In the genomic region with DNA sequence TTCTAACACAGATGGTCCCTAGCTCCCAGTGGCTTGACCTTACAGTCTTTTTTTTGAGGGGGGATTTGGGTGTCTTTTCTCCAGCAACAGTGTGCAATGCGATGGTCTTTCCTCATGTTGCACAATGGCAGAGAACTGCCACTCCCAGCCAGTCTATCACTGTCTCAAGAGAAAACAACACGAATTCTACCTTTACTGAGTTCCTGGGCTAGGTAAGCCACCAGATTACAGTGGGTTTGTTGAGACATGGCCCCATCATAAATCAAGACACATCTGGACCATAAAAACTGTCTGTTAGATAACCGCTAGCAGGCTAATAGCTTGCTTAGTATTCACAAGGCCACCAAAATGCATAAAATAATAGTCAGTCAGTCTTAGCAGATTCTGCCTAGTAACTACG, we compare ENCODE assay signal across 33 mouse cellular contexts.
DNase-seq lines count a peak whose midpoint lies in the region; ATAC-seq lines count a peak whose summit lies in the region.
"Had no signal": no experiment of that assay in that cellular context is flagged by ENCODE, and none has a peak within 500 bp of the region (broad histone marks: within the 10 kb centered on the region; RNA-seq: fewer than 3 reads in every experiment).

No protein-coding gene starts in this region.

- DNase-seq in kidney, adult 8-10 months, result no peak
- DNase-seq in forelimb bud, embryonic 11.5 days (ENCODE audit: low read depth, low spot score), result peak; percentile 40
- no peak for DNase-seq in limb, embryonic 10.5 days (ENCODE audit: low spot score)
- no peak for DNase-seq in ovary, postnatal 14 days (ENCODE audit: low spot score)
- no peak for DNase-seq in T-cell, adult 2 months (ENCODE audit: low spot score)
- DNase-seq in cerebellum, postnatal 36 days, result no peak
- DNase-seq: adrenal gland, postnatal 10 days; cerebellum, adult 11 months; cerebellum, adult 9-10 months; embryo, embryonic 11 days; gastrocnemius, postnatal 14 days; heart, adult 18-20 months; heart, postnatal 36 days; kidney, adult 9 months; kidney, postnatal 36 days; lung, postnatal 14 days; right cerebral cortex, postnatal 4 days; thymus, adult 18-20 months; thymus, postnatal 25 days had no signal

- H3K27me3 ChIP-seq in kidney, embryonic 15.5 days, result no peaks in the 10 kb centered on the region
- H3K27me3 ChIP-seq in limb, embryonic 10.5 days (ENCODE audit: low read depth, poor library complexity, severe bottlenecking), result no peaks in the 10 kb centered on the region
- no peaks in the 10 kb centered on the region for H3K27me3 ChIP-seq in limb, embryonic 15.5 days
- H3K27me3 ChIP-seq: embryonic facial prominence, embryonic 15.5 days; forebrain, embryonic 13.5 days; hindbrain, embryonic 13.5 days; liver, embryonic 12.5 days; neural tube, embryonic 12.5 days had no signal

- 36% methylated on average over 4 of the region's 4 CpGs for WGBS in kidney, embryonic 15.5 days
- WGBS in limb, embryonic 10.5 days, result 34% methylated on average over 4 of the region's 4 CpGs
- WGBS in limb, embryonic 15.5 days, result 41% methylated on average over 4 of the region's 4 CpGs

- H3K4me2 ChIP-seq in kidney, embryonic 15.5 days, result no peak overlapping the region
- no peak overlapping the region for H3K4me2 ChIP-seq in limb, embryonic 15.5 days
- H3K4me2 ChIP-seq: embryonic facial prominence, embryonic 15.5 days; forebrain, embryonic 13.5 days; heart, embryonic 11.5 days; hindbrain, embryonic 13.5 days; liver, embryonic 12.5 days; neural tube, embryonic 12.5 days had no signal

- peaks cover 38% of the 10 kb centered on the region for H3K4me1 ChIP-seq in kidney, embryonic 15.5 days
- peaks cover 67% of the 10 kb centered on the region for H3K4me1 ChIP-seq in limb, embryonic 10.5 days
- peaks cover 31% of the 10 kb centered on the region for H3K4me1 ChIP-seq in limb, embryonic 15.5 days
- H3K4me1 ChIP-seq: liver, embryonic 12.5 days had no signal

- no peak overlapping the region for H3K9ac ChIP-seq in kidney, embryonic 15.5 days
- no peak overlapping the region for H3K9ac ChIP-seq in limb, embryonic 15.5 days
- H3K9ac ChIP-seq: embryonic facial prominence, embryonic 15.5 days; forebrain, embryonic 13.5 days; hindbrain, embryonic 13.5 days; liver, embryonic 12.5 days; neural tube, embryonic 12.5 days had no signal

- no peak overlapping the region for H3K4me3 ChIP-seq in kidney, embryonic 15.5 days (replicated peaks)
- H3K4me3 ChIP-seq in limb, embryonic 10.5 days, result no peak overlapping the region
- no peak overlapping the region for H3K4me3 ChIP-seq in limb, embryonic 15.5 days
- H3K4me3 ChIP-seq: embryonic facial prominence, embryonic 15.5 days; forebrain, embryonic 13.5 days; hindbrain, embryonic 13.5 days; layer of hippocampus, adult 2 months; left cerebral cortex, adult 2 months; liver, embryonic 12.5 days; midbrain, embryonic 10.5 days; myocyte; neural tube, embryonic 12.5 days had no signal

- no peaks in the 10 kb centered on the region for H3K9me3 ChIP-seq in kidney, embryonic 15.5 days (replicated peaks)
- H3K9me3 ChIP-seq in limb, embryonic 10.5 days (replicated peaks), result no peaks in the 10 kb centered on the region
- H3K9me3 ChIP-seq in limb, embryonic 15.5 days, result no peaks in the 10 kb centered on the region
- H3K9me3 ChIP-seq: embryonic facial prominence, embryonic 15.5 days; forebrain, embryonic 13.5 days; G1E; hindbrain, embryonic 13.5 days; liver, embryonic 12.5 days; midbrain, embryonic 10.5 days; neural tube, embryonic 12.5 days had no signal

- peaks cover 17% of the 10 kb centered on the region for H3K36me3 ChIP-seq in kidney, embryonic 15.5 days
- peaks cover 36% of the 10 kb centered on the region for H3K36me3 ChIP-seq in limb, embryonic 10.5 days
- H3K36me3 ChIP-seq in limb, embryonic 15.5 days, result peaks cover 5% of the 10 kb centered on the region; the same call in 1 of the 2 replicates
- H3K36me3 ChIP-seq: G1E; liver, embryonic 12.5 days had no signal

- ATAC-seq in kidney, embryonic 15.5 days (replicated peaks; ENCODE audit: low FRiP score), result 0 out of 2 replicates have a peak, but pooled peaks have one; percentile 35
- no peak for ATAC-seq in limb, embryonic 15.5 days (ENCODE audit: insufficient number of reproducible peaks, low FRiP score, low TSS enrichment, low read depth)
- ATAC-seq: forebrain, embryonic 13.5 days; liver, embryonic 12.5 days; midbrain, embryonic 16.5 days had no signal

- no peak overlapping the region for H3K27ac ChIP-seq in kidney, embryonic 15.5 days
- peak overlapping the region; percentile 61 for H3K27ac ChIP-seq in limb, embryonic 10.5 days
- 0 out of 2 replicates have a peak overlapping the region, but pooled peaks have one; percentile 38 for H3K27ac ChIP-seq in limb, embryonic 15.5 days
- H3K27ac ChIP-seq: embryonic facial prominence, embryonic 15.5 days; forebrain, embryonic 13.5 days; hindbrain, embryonic 13.5 days; layer of hippocampus, adult 2 months; left cerebral cortex, adult 2 months; liver, embryonic 12.5 days; midbrain, embryonic 10.5 days; neural tube, embryonic 12.5 days had no signal
